Mouse (Mus musculus) liver, embryonic 14.5 days (tissue): ENCODE results near the gene Dab2. TPM values are rescaled to one million over a fixed set of nuclear protein-coding genes. Genes with fewer than 3 reads are reported as not detected.

ENCODE experiments used
- ATAC-seq: fragments of 200-750 bp; cut with Nextera tagmentation; 2 replicates; pipeline ENCODE4 v1.8.0; 2017; ENCODE audit warnings: moderate number of reproducible peaks, mild to moderate bottlenecking, moderate library complexity; ENCODE audit not compliant: insufficient read depth
- DNase-seq, 3 experiments: peaks; one replicate each; pipeline ENCODE4 v3.0.0-alpha.2; 2012 to 2013; ENCODE audit warnings: low read depth in 3 of 3, low spot score in 3 of 3
- H3K27ac ChIP-seq: fragments of 300-500 bp; sonication (generic); 2 replicates; pipeline ENCODE4 v1.5.1; 2014; ENCODE audit warnings: moderate library complexity, mild to moderate bottlenecking, control low read depth, inconsistent platforms
- H3K27me3 ChIP-seq: fragments of 300-500 bp; sonication (generic); 2 replicates; pipeline ENCODE4 v1.6.1; 2014; ENCODE audit warnings: mild to moderate bottlenecking, low read length, moderate library complexity; ENCODE audit not compliant: control insufficient read depth, insufficient read depth
- H3K36me3 ChIP-seq: fragments of 300-500 bp; sonication (generic); replicated peaks from 2 replicates; pipeline ENCODE4 v1.6.1; 2014; ENCODE audit warnings: low read depth; ENCODE audit not compliant: control insufficient read depth, insufficient read depth
- H3K4me1 ChIP-seq, 2 experiments: fragments of 200-500 bp in 1 of 2; fragments of 300-500 bp in 1 of 2; sonication (generic) in 1 of 2; replicated peaks; 2 replicates each; pipeline ENCODE4 v1.6.1; 2012 to 2014; ENCODE audit warnings: antibody characterized with exemption in 1 of 2, inconsistent platforms in 1 of 2, low read length in 1 of 2; ENCODE audit not compliant: control insufficient read depth in 2 of 2, insufficient read depth in 2 of 2
- H3K4me2 ChIP-seq: fragments of 300-500 bp; sonication (generic); 2 replicates; pipeline ENCODE4 v1.6.1; 2014; ENCODE audit warnings: low read depth, mild to moderate bottlenecking, control low read depth, moderate library complexity
- H3K4me3 ChIP-seq, 2 experiments: fragments of 200-500 bp in 1 of 2; fragments of 300-500 bp in 1 of 2; sonication (generic) in 1 of 2; 2 replicates each; pipeline ENCODE4 v1.5.1; 2012 to 2014; ENCODE audit warnings: low read depth in 2 of 2, low read length in 2 of 2, mild to moderate bottlenecking in 2 of 2, control low read depth in 1 of 2, inconsistent platforms in 1 of 2, moderate library complexity in 1 of 2; ENCODE audit not compliant: insufficient read depth in 1 of 2
- H3K9ac ChIP-seq: fragments of 300-500 bp; sonication (generic); replicated peaks from 2 replicates; pipeline ENCODE4 v1.6.1; 2014; ENCODE audit warnings: mild to moderate bottlenecking, control low read depth, moderate library complexity
- H3K9me3 ChIP-seq: fragments of 300-500 bp; sonication (generic); 2 replicates; pipeline ENCODE4 v1.6.1; 2016; ENCODE audit warnings: low read length, mixed read lengths; ENCODE audit not compliant: control insufficient read depth
- CTCF ChIP-seq: IDR thresholded peaks from 2 replicates; pipeline ENCODE4 v1.5.1; 2016; ENCODE audit warnings: antibody characterized with exemption, low read depth, control low read depth
- EP300 ChIP-seq: IDR thresholded peaks from 2 replicates; pipeline ENCODE4 v1.6.1; 2016; ENCODE audit warnings: antibody characterized with exemption, low read depth
- WGBS: fragments of 180-500 bp; shearing (Covaris S2); extraction: QIAGEN DNeasy Blood & Tissue Kit; methylation state at CpG from one replicate; pipeline ENCODE4 v1.1.7; 2014; ENCODE audit not compliant: insufficient replicate concordance; 5-methylcytosine and 5-hydroxymethylcytosine counted together
- polyA plus RNA-seq, 2 experiments: library from polyadenylated mRNA; depleted of rRNA in 1 of 2; stranded (reverse) in 1 of 2; unstranded in 1 of 2; fragments of >200 nt; fragmentation: Nextera tagmentation in 1 of 2; extraction: Ambion mirVana in 1 of 2; gene quantifications; 2 replicates each; pipeline versions ENCODE4 v1.2.1 to v1.2.3; 2012 to 2014

The Dab2 gene
- polyA plus RNA-seq, 2 experiments = 7.5 to 9.5 TPM

DNA sequence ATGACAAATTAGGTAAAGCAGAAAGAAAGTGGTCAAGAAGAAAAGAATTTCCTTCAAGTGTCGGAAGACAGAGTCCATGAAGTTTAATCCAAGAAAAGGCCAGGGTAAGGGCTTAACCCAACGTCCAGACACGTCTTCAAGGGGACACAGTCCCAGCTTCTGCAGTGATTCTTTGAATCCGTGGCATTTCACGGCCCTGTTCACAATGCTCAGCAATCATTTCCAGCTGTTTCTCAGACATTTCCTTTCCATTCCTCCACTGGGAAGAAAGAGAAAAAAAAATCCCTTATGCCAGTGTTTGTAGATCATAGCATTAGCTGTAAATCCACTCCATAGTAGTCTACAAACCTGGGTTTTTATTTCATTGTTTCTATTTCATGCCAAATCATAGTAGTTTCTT is 22.7 kb downstream of the Dab2 start:
- no peaks in the 10 kb centered on the region for H3K9me3 ChIP-seq
- no peaks in the 10 kb centered on the region for H3K36me3 ChIP-seq
- H3K4me1 ChIP-seq = no peaks in the 10 kb centered on the region
- H3K27me3 ChIP-seq = no peaks in the 10 kb centered on the region
- WGBS = 44% methylated on average over 5 of the region's 5 CpGs
- TF ChIP-seq CTCF = no peak
- DNase-seq (no peak), ATAC-seq (no peak)
- H3K9ac ChIP-seq = no peak overlapping the region
- no peak overlapping the region for H3K4me3 ChIP-seq
- H3K27ac ChIP-seq = no peak overlapping the region
- H3K4me2 ChIP-seq = no peak overlapping the region

DNA sequence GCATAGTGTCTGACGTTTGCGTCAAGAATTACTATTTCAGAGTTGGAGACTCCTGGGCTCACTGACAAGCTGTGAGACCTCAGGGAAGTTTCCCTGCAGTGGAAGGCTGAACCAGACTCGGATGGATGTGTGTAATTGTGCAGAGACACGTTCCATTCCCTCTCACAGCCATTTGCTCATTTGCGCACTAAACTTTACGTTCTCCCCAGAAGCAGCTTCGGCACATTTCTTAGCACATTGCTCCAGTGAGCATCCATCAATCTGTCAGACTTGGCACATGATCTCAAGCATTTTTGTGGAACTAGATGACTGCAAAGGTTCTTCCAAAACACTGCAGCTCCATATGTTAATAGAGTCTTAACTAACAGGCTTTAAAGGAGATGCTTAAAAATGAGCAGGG is 24.0 kb downstream of the Dab2 start:
- no peaks in the 10 kb centered on the region for H3K27me3 ChIP-seq
- TF ChIP-seq EP300 = no peak
- no peak for TF ChIP-seq CTCF
- no peak overlapping the region for H3K27ac ChIP-seq
- no peaks in the 10 kb centered on the region for H3K36me3 ChIP-seq
- ATAC-seq (no peak), DNase-seq (no peak)
- no peak overlapping the region for H3K9ac ChIP-seq
- no peak overlapping the region for H3K4me3 ChIP-seq
- 59% methylated on average over 7 of the region's 7 CpGs for WGBS
- H3K4me1 ChIP-seq = no peaks in the 10 kb centered on the region
- H3K4me2 ChIP-seq = no peak overlapping the region
- H3K9me3 ChIP-seq = no peaks in the 10 kb centered on the region

DNA sequence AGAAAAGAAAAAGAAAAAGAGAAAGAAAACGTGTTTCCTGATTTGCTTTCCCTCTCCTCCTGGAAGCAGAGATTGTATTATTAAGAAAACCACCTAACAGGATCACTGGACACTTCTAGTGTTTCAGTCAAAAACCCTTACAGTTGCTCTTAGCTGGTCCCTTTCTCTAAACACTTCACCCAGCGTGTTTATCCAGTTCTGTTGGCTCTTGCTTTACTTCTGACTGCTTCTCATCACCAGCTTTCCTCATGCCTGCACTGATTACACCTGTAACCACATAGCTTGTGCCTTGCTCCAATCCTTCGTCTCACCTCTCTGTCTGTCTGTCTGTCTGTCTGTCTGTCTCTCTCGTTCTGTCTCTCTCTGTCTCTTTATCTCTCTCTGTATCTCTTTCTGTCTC is 25.9 kb downstream of the Dab2 start:
- no peaks in the 10 kb centered on the region for H3K4me1 ChIP-seq
- H3K4me2 ChIP-seq = no peak overlapping the region
- H3K36me3 ChIP-seq = no peaks in the 10 kb centered on the region
- H3K27me3 ChIP-seq = no peaks in the 10 kb centered on the region
- WGBS = 49% methylated on average over 4 of the region's 4 CpGs
- DNase-seq = no peak
- H3K4me3 ChIP-seq = no peak overlapping the region
- H3K9ac ChIP-seq = no peak overlapping the region
- no peak for TF ChIP-seq CTCF
- no peak for TF ChIP-seq EP300
- no peaks in the 10 kb centered on the region for H3K9me3 ChIP-seq
- no peak overlapping the region for H3K27ac ChIP-seq
- ATAC-seq = no peak

DNA sequence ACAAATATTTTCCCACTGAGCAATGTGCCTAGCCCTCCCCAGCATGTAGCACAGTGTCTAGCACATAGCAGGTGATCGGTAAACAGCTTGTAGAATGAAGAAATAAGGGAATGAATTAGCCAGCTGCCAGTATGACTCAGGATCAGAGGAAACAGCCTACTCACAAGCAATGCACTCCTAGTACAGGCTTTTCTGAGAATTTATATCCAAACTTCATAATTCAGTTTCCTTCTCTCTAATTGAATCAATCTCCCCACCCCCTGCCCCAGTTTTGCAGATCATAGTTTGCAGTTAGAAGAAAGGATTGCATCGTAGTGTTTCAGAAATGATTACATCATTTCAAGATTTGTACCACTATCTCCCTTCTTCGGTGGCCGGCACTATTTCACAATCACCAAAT is 26.4 kb downstream of the Dab2 start:
- Histone ChIP-seq H3K4me3 (no peak overlapping the region), H3K36me3 (no peaks in the 10 kb centered on the region), H3K4me1 (no peaks in the 10 kb centered on the region), H3K9ac (no peak overlapping the region), H3K27ac (no peak overlapping the region), H3K4me2 (no peak overlapping the region), H3K27me3 (no peaks in the 10 kb centered on the region), H3K9me3 (no peaks in the 10 kb centered on the region)
- ATAC-seq (no peak), DNase-seq (no peak)
- TF ChIP-seq EP300 (no peak), CTCF (no peak)
- 55% methylated on average over 4 of the region's 4 CpGs for WGBS

DNA sequence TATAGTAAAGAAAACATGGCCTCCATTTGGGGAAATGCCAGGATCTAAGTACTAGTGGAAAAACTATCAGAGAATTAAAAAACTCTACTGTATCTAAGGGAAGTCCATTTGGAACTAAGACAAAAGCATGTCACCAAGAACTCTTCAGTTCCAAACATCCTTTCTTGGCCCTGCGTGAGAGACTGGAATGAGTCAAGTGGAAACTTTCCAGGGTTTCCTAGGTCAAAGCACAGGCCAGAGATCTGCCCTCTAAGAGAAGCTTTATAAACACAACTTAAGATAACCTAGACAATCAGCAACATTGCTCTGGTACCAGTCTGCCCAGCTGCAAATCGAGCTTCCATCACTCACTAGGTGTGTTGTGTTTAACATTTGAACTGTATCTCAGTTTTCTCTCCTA is 31.8 kb downstream of the Dab2 start:
- no peaks in the 10 kb centered on the region for H3K4me1 ChIP-seq
- no peak overlapping the region for H3K27ac ChIP-seq
- ATAC-seq (no peak), DNase-seq (no peak)
- 54% methylated on average over 2 of the region's 2 CpGs for WGBS
- no peaks in the 10 kb centered on the region for H3K36me3 ChIP-seq
- H3K27me3 ChIP-seq = no peaks in the 10 kb centered on the region
- H3K9me3 ChIP-seq = no peaks in the 10 kb centered on the region
- H3K4me3 ChIP-seq = no peak overlapping the region
- no peak overlapping the region for H3K9ac ChIP-seq
- TF ChIP-seq EP300 (no peak), CTCF (no peak)
- no peak overlapping the region for H3K4me2 ChIP-seq

DNA sequence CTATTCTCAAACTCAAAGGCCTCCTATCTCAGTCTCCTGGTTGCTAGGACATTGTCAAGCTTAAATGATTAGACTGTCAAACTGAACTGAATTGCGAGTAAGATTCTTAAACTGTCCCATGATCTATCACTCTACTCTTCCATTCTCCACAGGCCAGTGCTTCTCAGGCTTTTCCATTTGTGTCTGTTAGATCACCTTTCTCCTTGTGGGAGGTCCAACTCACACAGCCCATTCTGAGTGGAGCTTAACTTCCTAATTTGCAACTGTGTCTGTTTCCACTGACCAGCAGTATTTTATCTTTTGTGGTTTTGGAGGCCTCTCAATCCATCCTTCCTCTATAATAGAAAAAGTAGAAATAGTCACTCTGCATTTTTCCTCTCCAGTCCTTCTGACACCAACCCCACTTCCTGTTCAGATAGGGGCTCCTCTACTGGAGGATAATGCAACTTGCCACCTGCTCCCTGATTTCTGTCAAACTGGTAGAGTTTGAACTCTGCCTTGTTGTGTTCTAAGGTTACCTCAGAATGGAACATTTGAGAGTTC is 35.1 kb downstream of the Dab2 start:
- H3K9ac ChIP-seq = no peak overlapping the region
- no peaks in the 10 kb centered on the region for H3K36me3 ChIP-seq
- ATAC-seq (no peak), DNase-seq (no peak)
- H3K27ac ChIP-seq = no peak overlapping the region
- H3K27me3 ChIP-seq = no peaks in the 10 kb centered on the region
- no peaks in the 10 kb centered on the region for H3K4me1 ChIP-seq
- H3K9me3 ChIP-seq = no peaks in the 10 kb centered on the region
- no peak overlapping the region for H3K4me2 ChIP-seq
- 33% methylated on average over 1 of the region's 1 CpGs for WGBS
- no peak overlapping the region for H3K4me3 ChIP-seq
- TF ChIP-seq CTCF (no peak), EP300 (no peak)
